In the genomic region with DNA sequence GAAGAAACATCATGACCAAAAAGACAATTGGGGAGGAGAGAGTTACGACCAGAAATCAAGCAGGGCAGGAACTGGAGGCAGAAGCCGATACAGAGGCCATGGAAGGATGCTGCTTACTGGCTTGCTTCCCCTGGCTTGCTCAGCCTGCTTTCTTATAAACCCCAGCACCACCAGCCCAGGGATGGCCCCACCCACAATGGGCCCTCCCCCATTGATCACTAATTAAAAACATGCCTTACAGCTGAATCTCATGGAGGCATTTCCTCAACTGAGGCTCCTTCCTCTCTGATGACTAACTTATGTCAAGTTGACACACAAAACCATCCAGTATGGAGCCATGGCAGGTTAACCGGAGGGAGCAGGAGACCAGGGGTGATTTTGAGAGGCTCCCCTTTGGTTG, we compare ENCODE assay signal across 18 mouse cellular contexts. TPM values are rescaled to one million over a fixed set of nuclear protein-coding genes. Genes with fewer than 3 reads are reported as not detected.
"Had no signal": no experiment of that assay in that cellular context is flagged by ENCODE, and none has a peak within 500 bp of the region (broad histone marks: within the 10 kb centered on the region; RNA-seq: fewer than 3 reads in every experiment).

No protein-coding gene starts in this region.

- H3K27me3 ChIP-seq: limb, embryonic 13.5 days; midbrain, embryonic 12.5 days had no signal

- ATAC-seq: inflammation-experienced regulatory T-cells, adult 6 months; lung, postnatal 0 days; midbrain, embryonic 16.5 days had no signal

- H3K4me2 ChIP-seq: limb, embryonic 13.5 days; lung, embryonic 14.5 days; midbrain, embryonic 12.5 days had no signal

- H3K9me3 ChIP-seq: limb, embryonic 13.5 days; midbrain, embryonic 12.5 days had no signal

- H3K4me3 ChIP-seq: limb, embryonic 13.5 days; midbrain, embryonic 12.5 days; myocyte had no signal

- H3K36me3 ChIP-seq: limb, embryonic 13.5 days; midbrain, embryonic 12.5 days had no signal

- DNase-seq: kidney, adult 18-20 months; kidney, postnatal 36 days; layer of hippocampus, postnatal 36 days; left cerebral cortex, postnatal 4 days; lung, embryonic 14.5 days; thymus, adult 2 months; thymus, postnatal 14 days; thymus, postnatal 4 days had no signal

- H3K9ac ChIP-seq: limb, embryonic 13.5 days; lung, embryonic 14.5 days; midbrain, embryonic 12.5 days had no signal

- H3K27ac ChIP-seq: kidney, postnatal 0 days; limb, embryonic 13.5 days; macrophage; midbrain, embryonic 12.5 days; stomach, postnatal 0 days had no signal

RNA-seq across cellular contexts. Expression of a gene that starts 47.7 kb away (rescaled TPM):
- total RNA-seq: monocyte, adult 5-6 weeks had no signal
